ENCODE assay signal across 22 mouse cellular contexts in the genomic region with DNA sequence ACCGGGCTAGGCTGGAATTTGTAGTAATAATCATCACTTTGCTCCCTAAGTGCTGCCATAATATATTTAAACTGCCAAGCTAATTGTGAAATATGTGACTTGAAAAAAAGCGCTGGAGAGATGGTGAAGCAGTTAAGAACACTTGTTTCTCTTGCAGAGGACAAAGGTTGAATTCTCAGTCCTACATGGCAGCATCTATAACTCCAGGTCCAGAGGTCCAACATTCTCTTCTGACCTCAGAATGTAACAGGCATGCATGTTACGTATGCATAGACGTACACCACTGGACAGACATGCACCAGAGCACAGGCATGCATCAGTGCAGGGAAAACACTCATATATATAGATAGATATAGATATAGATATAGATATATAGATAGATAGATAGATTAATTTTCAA.
"Had no signal": no experiment of that assay in that cellular context is flagged by ENCODE, and none has a peak within 500 bp of the region (broad histone marks: within the 10 kb centered on the region; RNA-seq: fewer than 3 reads in every experiment).

No protein-coding gene starts in this region.

- H3K4me1 ChIP-seq: heart, embryonic 10.5 days; heart, embryonic 12.5 days; hindbrain, embryonic 10.5 days; hindbrain, embryonic 12.5 days; limb, embryonic 13.5 days; limb, embryonic 15.5 days; liver, embryonic 13.5 days; liver, embryonic 15.5 days had no signal

- H3K27me3 ChIP-seq: heart, embryonic 12.5 days; hindbrain, embryonic 12.5 days; limb, embryonic 13.5 days; limb, embryonic 15.5 days; liver, embryonic 13.5 days; liver, embryonic 15.5 days had no signal

- H3K9me3 ChIP-seq: heart, embryonic 10.5 days; heart, embryonic 12.5 days; hindbrain, embryonic 10.5 days; hindbrain, embryonic 12.5 days; limb, embryonic 13.5 days; limb, embryonic 15.5 days; liver, embryonic 13.5 days; liver, embryonic 15.5 days had no signal

- H3K9ac ChIP-seq: heart, embryonic 12.5 days; hindbrain, embryonic 12.5 days; hindbrain, embryonic 14.5 days; limb, embryonic 13.5 days; limb, embryonic 15.5 days; liver, embryonic 13.5 days; liver, embryonic 15.5 days had no signal

- DNase-seq: gastrocnemius, adult 2 months; gastrocnemius, postnatal 10 days; gastrocnemius, postnatal 25 days; heart, adult 18-20 months; heart, postnatal 10 days; heart, postnatal 4 days; kidney, adult 2 months; kidney, postnatal 14 days; layer of hippocampus, adult 9-11 months; layer of hippocampus, postnatal 36 days; left cerebral cortex, postnatal 4 days; liver, embryonic 13.5 days had no signal

- H3K4me3 ChIP-seq: gastrocnemius, adult 2 months; heart, embryonic 10.5 days; heart, embryonic 12.5 days; hindbrain, embryonic 10.5 days; hindbrain, embryonic 12.5 days; limb, embryonic 13.5 days; limb, embryonic 15.5 days; liver, embryonic 13.5 days; liver, embryonic 15.5 days had no signal

- ATAC-seq: hindbrain, embryonic 16.5 days; inflammation-experienced regulatory T-cells, adult 6 months had no signal

- H3K27ac ChIP-seq: gastrocnemius, adult 2 months; heart, embryonic 10.5 days; hindbrain, embryonic 10.5 days; hindbrain, embryonic 12.5 days; hindbrain, embryonic 14.5 days; limb, embryonic 13.5 days; limb, embryonic 15.5 days; liver, embryonic 13.5 days; liver, embryonic 15.5 days had no signal

- H3K4me2 ChIP-seq: heart, embryonic 12.5 days; hindbrain, embryonic 12.5 days; hindbrain, embryonic 14.5 days; limb, embryonic 13.5 days; limb, embryonic 15.5 days; liver, embryonic 13.5 days; liver, embryonic 15.5 days had no signal

- H3K36me3 ChIP-seq: heart, embryonic 12.5 days; hindbrain, embryonic 10.5 days; hindbrain, embryonic 12.5 days; limb, embryonic 13.5 days; limb, embryonic 15.5 days; liver, embryonic 15.5 days had no signal
